Mouse (Mus musculus) frontal cortex, postnatal 14 days (tissue): Measurements from ENCODE around the gene Dcdc2c.

Source experiments
- DNase-seq, 2 experiments: peaks; one replicate each; pipeline ENCODE4 v3.0.0; 2022; ENCODE audit warnings: low spot score in 2 of 2

Gene Dcdc2c

GRCm38 (mm10) chr12:28552299-28552698 lies at the start of gene Dcdc2c:
Gene Dcdc2c (minus strand): TSS chr12:28552399.
- no peak for DNase-seq

DNA sequence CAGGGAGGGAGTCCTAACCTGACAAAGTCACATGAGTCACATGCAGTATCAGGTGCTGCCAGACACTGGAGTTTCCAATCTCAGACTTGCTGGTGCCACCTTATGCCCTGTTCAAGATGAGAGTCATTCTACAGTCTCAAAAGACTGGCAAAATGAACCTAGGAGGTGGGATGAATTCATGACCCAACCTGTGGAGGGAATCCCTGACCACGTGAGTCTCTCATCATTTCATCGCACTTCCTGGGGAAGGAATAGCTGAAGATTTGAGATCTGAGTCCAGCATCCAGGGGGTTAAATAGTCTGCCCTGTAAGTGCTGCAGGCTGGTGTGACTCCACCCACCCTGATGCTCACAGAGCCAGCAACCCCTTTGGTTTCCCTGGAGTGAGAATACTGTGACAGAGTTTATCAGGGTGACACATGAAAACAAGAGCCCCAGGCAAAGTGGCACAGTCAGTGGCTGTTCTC lies 46.4 kb upstream of the Dcdc2c start:
- DNase-seq: no peak

GRCm38 (mm10) chr12:28598110-28598509 lies 45.9 kb upstream of the Dcdc2c start:
- no peak for DNase-seq

DNA sequence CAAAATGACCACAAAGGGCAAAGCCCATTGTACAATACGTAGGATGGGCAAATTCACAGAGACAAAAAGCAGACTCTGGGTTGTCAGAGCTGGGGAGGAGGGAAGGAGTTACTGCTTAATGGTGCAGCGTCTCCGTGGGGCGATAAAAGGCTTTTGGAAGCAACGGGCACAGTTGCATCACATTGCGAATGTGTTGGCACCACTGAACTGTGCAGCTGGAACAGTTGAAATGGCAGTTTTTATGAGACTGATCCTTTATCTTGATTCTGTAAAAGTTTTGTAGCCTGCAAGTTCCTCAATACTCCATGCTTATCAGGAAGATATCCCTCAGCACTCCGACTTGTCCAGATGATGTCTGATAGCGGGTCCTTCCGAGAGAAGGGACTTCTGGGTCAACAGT lies 45.5 kb upstream of the Dcdc2c start:
- DNase-seq: no peak

DNA sequence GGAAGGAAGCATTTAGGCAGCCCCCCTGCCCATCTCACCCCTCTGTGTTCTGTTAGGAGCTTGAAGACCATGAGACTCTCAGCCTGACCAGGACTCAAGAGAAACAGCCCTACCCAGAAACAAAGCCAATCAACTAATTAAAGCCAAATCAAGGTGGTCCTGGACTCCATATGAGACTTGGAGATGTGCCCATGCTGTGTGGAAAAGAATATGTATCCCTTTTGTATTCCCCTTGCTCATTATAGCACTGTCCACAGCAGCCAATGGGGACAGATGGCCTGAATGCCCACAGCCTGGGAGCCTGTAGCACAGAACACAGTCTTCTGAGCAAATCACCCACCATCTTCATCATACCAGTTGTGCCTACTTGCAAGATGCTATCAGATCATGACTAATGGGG lies 44.7 kb upstream of the Dcdc2c start:
- DNase-seq: no peak

DNA sequence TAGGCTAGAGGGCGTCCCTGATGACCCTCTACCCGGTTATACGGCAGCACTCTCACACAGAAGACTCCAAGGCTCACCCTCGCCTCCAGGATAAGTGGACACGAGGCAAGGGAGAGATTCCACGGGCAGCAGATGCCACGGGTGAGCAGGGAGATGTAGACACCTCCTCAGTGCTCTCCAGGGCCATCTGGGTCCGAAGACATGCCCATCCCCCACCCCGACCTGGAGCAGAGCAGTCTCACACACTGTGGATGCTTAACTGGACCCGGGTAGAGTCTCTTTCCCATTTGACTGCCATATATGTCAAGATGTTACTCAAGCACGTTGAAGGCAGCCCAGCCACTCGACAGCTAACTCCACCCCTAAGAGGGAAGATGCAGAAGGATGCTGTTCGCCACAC lies 38.2 kb upstream of the Dcdc2c start:
- DNase-seq: no peak

- DNase-seq: peak; percentile 86 to 91
These were observed 37.1 kb upstream of the Dcdc2c start for GRCm38 (mm10) chr12:28589090-28589868.

DNA sequence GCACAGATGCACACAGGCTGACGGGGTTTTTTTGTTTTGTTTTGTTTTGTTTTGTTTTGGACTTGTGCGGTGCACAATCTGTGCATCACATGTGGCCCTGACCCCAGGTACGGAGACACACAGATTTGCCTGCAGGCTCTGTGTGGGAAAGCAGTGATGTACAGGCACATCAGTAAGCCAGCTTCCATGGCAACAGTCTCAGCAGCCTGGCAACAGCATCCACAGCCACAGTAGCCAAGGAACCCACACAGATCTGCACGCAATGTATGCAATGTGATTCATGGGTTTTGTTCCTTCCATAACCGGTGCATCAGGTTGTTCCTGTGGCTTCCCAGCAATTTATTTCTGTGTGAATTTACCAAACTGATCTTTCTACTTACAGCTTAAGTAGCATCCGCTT lies 35.8 kb upstream of the Dcdc2c start:
- DNase-seq: peak; percentile 62 to 79

DNA sequence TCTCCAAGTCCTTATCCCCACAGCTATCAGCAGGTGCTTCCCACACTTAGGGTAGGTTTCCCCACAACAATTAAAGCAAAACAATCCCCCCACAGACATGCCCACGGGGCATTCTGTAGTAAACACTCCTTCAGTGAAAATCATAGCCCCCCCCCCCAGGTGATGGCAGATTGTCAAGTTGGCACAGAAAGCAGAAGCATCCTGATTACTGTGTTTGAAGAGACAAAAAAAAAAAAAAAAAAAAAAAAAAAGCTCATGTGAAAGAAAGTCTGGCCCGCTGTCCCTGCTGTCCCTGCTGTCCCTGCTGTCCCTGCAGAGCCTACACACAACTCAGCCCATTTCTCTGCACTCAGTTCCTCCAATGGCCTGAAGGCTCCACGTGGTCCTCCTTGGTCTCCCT lies 31.8 kb upstream of the Dcdc2c start:
- no peak for DNase-seq

- no peak for DNase-seq
These were observed 30.2 kb upstream of the Dcdc2c start, which contains the start of gene Allc for GRCm38 (mm10) chr12:28582423-28582822. Gene Allc (minus strand): TSS chr12:28582523.

DNA sequence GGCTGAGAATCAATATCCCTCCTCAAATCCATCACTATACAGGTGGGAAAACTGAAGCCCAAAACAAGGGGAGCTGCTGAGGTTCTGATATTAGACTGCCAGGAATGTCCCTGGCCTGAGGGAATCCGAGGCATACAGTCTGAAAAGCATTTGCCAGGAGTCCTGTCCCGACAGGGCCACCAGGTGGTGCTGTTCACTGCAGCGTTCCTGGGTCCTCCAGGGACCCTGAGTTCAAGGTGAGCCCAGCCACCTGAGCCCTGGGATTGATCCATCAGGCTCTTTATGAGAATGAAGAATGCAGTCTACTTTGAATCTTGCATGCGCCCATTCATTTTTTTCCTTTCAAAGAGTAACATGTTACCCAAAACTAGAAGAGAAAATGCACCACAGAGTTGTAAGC lies 26.9 kb upstream of the Dcdc2c start:
- no peak for DNase-seq

GRCm38 (mm10) chr12:28578147-28578546 lies 25.9 kb upstream of the Dcdc2c start:
- DNase-seq: no peak

GRCm38 (mm10) chr12:28575366-28576070 lies 23.3 kb upstream of the Dcdc2c start:
- DNase-seq: no peak

- no peak for DNase-seq
These were observed 20.0 kb upstream of the Dcdc2c start for GRCm38 (mm10) chr12:28572241-28572640.

DNA sequence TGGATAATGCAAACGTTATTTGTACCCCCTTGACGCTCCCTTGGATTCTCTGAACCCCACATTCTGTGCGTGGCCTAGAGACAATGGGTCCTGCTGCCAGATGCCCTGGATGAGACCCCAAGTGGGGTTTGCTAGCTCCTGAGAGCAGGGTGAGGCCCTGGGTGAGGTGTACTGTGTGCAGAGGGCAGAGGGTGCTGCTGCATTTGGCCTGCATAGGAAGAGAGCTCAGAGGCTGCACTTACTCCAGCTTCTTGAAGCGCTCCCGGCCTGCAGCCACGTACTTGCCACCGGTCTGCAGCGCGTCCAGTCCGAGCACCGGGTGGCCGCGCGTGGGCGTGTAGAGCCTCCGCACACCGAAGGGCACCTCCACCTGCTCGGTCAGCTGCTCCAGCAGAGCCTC lies 424 bp downstream of the Dcdc2c start:
- DNase-seq: no peak

- DNase-seq: no peak
These were observed 3.3 kb downstream of the Dcdc2c start for GRCm38 (mm10) chr12:28548887-28549286.

- no peak for DNase-seq
These were observed 37.9 kb downstream of the Dcdc2c start for GRCm38 (mm10) chr12:28514264-28514775.

- DNase-seq: no peak
These were observed 42.4 kb downstream of the Dcdc2c start for GRCm38 (mm10) chr12:28509699-28510280.

DNA sequence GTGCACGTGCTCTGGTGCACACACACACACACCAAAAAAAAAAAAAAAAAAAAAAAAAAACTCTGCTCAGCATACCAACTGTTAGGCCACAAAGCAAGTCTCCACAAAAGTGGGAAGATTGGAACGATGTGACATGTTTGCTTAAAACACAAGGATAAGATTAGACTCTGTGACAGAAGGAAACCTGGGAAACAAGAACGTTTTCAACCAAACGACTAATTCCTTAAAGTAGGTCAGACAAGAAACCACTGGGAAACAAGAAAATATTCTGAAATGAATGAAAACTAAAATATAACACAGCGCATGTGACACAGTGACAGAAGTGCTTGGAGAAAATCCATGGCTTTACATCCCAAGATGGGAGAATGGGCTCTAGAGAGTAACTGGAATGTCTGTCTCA lies 57.9 kb downstream of the Dcdc2c start:
- no peak for DNase-seq

- DNase-seq: no peak
These were observed 69.6 kb downstream of the Dcdc2c start for GRCm38 (mm10) chr12:28482483-28483160.

DNA sequence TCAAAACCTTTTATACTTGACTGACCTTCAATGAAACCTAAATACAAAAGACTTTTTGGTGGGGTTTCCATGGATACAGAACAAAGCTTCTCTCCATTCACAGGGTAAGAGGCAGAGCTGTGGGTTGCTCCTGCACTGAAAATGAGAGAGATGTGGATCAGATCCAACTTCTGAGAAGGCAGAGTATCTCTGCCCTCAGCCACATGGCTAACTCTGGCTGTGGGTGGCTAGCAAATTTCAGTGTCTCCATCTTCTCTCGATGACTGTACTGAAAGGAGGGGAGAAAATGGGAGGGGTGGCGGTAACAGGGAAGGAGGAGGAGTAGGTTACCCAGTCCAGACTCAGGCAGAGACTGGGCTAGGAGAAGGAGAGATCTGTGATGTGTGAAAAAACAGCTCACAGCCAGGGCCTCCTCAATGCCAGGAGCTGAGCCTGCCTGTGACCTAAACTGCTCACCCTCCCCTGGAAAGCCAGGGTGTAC lies 91.2 kb downstream of the Dcdc2c start:
- DNase-seq: no peak

DNA sequence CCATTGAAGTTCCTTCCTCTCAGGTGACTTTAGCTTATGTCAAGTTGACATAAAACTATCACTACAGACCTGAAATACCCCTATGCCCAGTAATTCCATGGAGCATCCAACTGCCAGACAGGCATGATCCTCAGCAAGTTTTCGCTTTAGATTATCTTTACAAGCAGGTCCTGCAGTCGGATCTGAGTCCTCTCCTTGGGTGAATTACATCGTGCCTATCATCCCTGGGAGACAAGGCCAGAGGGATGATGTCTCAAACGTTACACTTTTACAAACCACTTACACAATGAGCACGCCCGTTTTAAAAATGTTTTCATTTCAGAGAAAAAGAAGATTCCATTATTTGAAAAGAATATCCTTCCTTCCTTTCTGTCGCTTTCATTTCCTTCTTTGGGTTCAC lies 91.7 kb downstream of the Dcdc2c start:
- no peak for DNase-seq
